Mouse (Mus musculus) erythroblast, embryonic 14.5 days (primary cell): Measurements from ENCODE around the gene Adprh.

ENCODE experiments used
- GATA1 ChIP-seq: IDR thresholded peaks from 2 replicates; pipeline ENCODE4 v1.6.1; 2012; ENCODE audit warnings: low read length, inconsistent platforms, mixed read lengths
- TAL1 ChIP-seq: IDR thresholded peaks from 3 replicates; pipeline ENCODE4 v1.6.1; 2012; ENCODE audit warnings: low read length, inconsistent platforms, mixed read lengths

GRCm38 (mm10) chr16:38475681-38476311 lies 23.3 kb upstream of the Adprh start:
- no peak for TF ChIP-seq GATA1
- TF ChIP-seq TAL1: no peak
